Mouse (Mus musculus) lung, embryonic 16.5 days (tissue): ENCODE data around the gene Spats2. TPM values are rescaled to one million over a fixed set of nuclear protein-coding genes. Genes with fewer than 3 reads are reported as not detected.

Experiments used
- ATAC-seq: fragments of 200-750 bp; cut with Nextera tagmentation; 2 replicates; pipeline ENCODE4 v1.8.0; 2017; ENCODE audit warnings: low read depth, mild to moderate bottlenecking, moderate library complexity
- H3K27ac ChIP-seq: fragments of 300-500 bp; sonication (generic); 2 replicates; pipeline ENCODE4 v1.5.1; 2014; ENCODE audit warnings: mild to moderate bottlenecking, control low read depth, low read length
- H3K27me3 ChIP-seq: fragments of 300-500 bp; sonication (generic); 2 replicates; pipeline ENCODE4 v1.6.1; 2014; ENCODE audit warnings: low read depth, low read length, mixed read lengths; ENCODE audit not compliant: control insufficient read depth, insufficient read depth
- H3K36me3 ChIP-seq: fragments of 300-500 bp; sonication (generic); 2 replicates; pipeline ENCODE4 v1.6.1; 2014; ENCODE audit warnings: low read length; ENCODE audit not compliant: control insufficient read depth, insufficient read depth
- H3K4me1 ChIP-seq: fragments of 300-500 bp; sonication (generic); replicated peaks from 2 replicates; pipeline ENCODE4 v1.6.1; 2014; ENCODE audit warnings: low read length, mixed read lengths; ENCODE audit not compliant: control insufficient read depth, insufficient read depth
- H3K4me2 ChIP-seq: fragments of 300-500 bp; sonication (generic); 2 replicates; pipeline ENCODE4 v1.6.1; 2014; ENCODE audit warnings: low read depth, low read length, control low read depth
- H3K4me3 ChIP-seq: fragments of 300-500 bp; sonication (generic); 2 replicates; pipeline ENCODE4 v1.5.1; 2014; ENCODE audit warnings: mild to moderate bottlenecking, low read length, control low read depth
- H3K9ac ChIP-seq: fragments of 300-500 bp; sonication (generic); 2 replicates; pipeline ENCODE4 v1.6.1; 2014; ENCODE audit warnings: low read length, control low read depth
- H3K9me3 ChIP-seq: fragments of 300-500 bp; sonication (generic); 2 replicates; pipeline ENCODE4 v1.6.1; 2016; ENCODE audit warnings: low read length; ENCODE audit not compliant: control insufficient read depth
- WGBS: fragments of 180-500 bp; shearing (Covaris S2); extraction: QIAGEN DNeasy Blood & Tissue Kit; methylation state at CpG from one replicate; pipeline ENCODE4 v1.1.7; 2014; 5-methylcytosine and 5-hydroxymethylcytosine counted together
- polyA plus RNA-seq: library from polyadenylated mRNA; unstranded; fragments of >200 nt; fragmentation: Nextera tagmentation; extraction: Ambion mirVana; gene quantifications from 2 replicates; pipeline ENCODE4 v1.2.1, GENCODE M21; 2015

Spats2 gene
- polyA plus RNA-seq, 1 experiment from 2014 or later, result 30.1 TPM

DNA sequence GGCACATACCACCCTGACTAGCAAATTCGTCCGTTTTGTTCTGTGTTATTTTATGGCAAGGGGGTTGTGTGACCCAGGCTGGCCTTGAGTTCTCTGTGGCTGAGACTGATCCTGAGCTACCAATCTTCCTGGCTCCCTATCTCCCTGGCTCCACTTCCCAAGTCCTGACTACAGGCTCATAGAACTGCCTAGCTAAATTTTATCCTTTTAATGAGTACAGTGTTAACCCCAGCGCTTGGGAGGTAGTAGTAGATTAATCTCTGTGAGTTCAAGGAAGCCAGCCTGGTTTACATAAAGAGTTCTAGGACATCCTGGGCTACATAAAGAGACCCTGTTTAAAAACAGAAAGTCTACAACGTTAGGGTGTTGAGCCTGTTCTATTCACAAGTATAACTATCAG lies 13.9 kb upstream of the Spats2 start:
- no peaks in the 10 kb centered on the region for H3K9me3 ChIP-seq
- H3K27me3 ChIP-seq, result no peaks in the 10 kb centered on the region
- H3K27ac ChIP-seq, result no peak overlapping the region
- 54% methylated on average over 4 of the region's 4 CpGs for WGBS
- 0 out of 2 replicates have a peak, but pooled peaks cover 3% of the 10 kb centered on the region for H3K4me1 ChIP-seq
- H3K4me2 ChIP-seq, result no peak overlapping the region
- no peaks in the 10 kb centered on the region for H3K36me3 ChIP-seq
- H3K9ac ChIP-seq, result no peak overlapping the region
- ATAC-seq, result no peak
- no peak overlapping the region for H3K4me3 ChIP-seq

DNA sequence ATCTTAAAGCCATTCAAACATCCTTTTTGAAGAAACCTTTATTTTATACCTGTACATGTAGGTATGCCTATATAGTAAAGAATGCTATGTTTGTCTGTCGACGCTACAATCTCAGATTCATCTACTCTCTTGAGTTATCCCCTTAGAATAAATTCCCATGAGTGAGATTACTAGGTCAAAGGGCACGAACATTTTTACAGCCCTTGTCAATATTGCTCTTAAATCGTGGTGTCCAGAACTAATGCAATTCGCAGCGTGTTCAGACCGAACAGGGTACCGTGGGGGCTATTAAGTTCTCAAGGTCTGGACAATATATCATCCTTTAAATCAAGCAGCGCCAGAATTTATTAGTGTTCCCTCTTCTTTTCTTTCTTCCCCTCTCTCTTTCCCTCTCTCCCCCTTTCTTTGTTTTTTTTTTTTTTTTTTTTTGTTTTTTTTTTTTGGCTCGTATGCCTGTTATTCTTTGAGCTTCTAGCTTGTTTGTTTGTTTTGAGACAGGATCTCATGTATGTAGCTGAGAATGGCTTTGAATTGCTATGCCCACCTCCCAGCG lies 12.8 kb upstream of the Spats2 start:
- Histone ChIP-seq H3K9ac (no peak overlapping the region), H3K4me2 (peak overlapping the region; percentile 18; the same call in 1 of the 2 replicates), H3K36me3 (no peaks in the 10 kb centered on the region), H3K4me1 (0 out of 2 replicates have a peak, but pooled peaks cover 3% of the 10 kb centered on the region), H3K27ac (no peak overlapping the region), H3K9me3 (no peaks in the 10 kb centered on the region), H3K4me3 (no peak overlapping the region), H3K27me3 (no peaks in the 10 kb centered on the region)
- WGBS, result 61% methylated on average over 11 of the region's 11 CpGs
- ATAC-seq, result no peak

DNA sequence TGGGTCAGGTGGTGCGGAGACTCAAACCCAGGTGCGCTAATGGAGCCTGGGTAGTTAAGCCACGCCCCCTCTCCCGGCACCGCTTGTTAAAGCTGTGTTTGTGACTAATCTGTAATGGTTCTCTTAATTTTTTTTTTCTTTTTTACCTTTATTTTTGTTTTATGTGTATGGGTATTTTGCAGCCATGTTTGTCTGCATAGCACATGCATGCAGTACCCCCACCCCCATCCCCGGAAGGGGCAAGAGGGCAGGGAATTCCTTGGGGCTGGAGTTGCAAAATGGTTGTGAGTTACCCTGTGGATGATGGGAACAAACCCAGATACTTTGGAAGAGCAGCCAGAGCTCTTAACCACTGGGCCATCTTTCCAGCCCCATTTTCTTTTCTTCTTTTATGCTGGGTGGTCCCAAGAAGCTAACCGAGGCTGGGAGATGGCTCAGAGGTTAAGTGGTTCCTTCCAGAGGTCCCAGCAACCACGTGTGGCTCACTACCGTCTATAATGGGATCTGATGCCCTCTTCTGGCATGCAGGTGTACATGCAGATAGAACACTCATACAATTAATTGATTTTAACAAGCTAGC lies 12.2 kb upstream of the Spats2 start:
- Histone ChIP-seq H3K27ac (no peak overlapping the region), H3K4me3 (no peak overlapping the region), H3K9ac (no peak overlapping the region), H3K4me2 (peak overlapping the region; percentile 18; the same call in 1 of the 2 replicates), H3K9me3 (no peaks in the 10 kb centered on the region), H3K36me3 (no peaks in the 10 kb centered on the region), H3K27me3 (no peaks in the 10 kb centered on the region), H3K4me1 (0 out of 2 replicates have a peak, but pooled peaks cover 3% of the 10 kb centered on the region)
- 6% methylated on average over 9 of the region's 9 CpGs for WGBS
- ATAC-seq, result peak; percentile 54; the same call in 1 of the 2 replicates

DNA sequence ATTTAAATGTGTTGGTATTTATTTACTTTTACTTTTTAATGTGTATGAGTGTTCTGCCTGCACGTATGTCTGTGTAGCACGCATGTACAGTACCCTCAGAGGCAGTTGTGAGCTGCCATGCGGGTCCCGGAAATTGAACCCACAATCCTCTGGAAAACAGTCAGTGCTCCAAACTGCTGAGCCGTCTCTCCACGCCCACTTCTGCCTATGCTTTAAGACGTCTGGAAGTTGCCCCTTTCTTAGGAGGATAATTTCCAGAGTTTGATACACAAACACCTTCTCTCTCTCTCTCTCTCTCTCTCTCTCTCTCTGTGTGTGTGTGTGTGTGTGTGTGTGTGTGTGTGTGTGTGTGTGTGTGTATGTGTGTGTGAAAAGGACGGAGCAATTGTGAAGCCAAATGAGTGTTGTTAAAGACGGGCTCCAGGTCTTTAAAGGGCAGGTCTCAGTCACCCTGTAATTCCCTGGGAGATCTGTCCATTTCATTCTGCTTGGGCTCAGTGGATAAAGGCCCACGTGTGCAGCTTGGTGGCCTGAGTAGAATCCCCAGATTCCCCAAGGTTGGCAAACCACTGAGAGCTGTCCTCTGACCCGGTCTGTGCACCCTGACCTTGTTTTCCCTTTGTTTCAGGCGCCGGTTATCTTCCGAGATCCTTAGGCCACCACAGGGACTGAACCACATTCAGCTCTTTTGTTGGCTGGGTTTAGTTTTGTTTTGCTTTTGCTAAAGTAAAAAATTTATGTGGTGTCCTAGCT lies 11.2 kb upstream of the Spats2 start:
- 45% methylated on average over 14 of the region's 14 CpGs for WGBS
- 0 out of 2 replicates have a peak, but pooled peaks cover 3% of the 10 kb centered on the region for H3K4me1 ChIP-seq
- no peak overlapping the region for H3K9ac ChIP-seq
- no peaks in the 10 kb centered on the region for H3K9me3 ChIP-seq
- H3K27ac ChIP-seq, result no peak overlapping the region
- no peak for ATAC-seq
- H3K4me3 ChIP-seq, result no peak overlapping the region
- no peak overlapping the region for H3K4me2 ChIP-seq
- H3K27me3 ChIP-seq, result no peaks in the 10 kb centered on the region
- H3K36me3 ChIP-seq, result no peaks in the 10 kb centered on the region

DNA sequence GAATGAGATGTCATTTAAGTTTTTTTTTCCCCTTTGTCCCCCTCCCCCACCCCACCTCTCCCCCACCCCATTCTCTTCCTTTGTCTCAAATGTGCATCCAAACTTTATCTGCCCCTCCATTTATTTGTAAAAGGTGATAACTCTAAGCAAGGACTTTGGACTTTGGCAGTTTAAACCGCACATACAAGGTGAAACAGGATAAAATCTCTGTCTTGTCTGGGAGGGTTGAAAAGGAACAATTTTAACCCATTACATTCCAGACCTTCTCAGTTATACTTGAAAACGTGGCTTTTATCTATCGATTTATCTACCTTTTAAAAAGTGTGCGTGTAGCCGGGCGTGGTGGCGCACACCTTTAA lies 10.7 kb upstream of the Spats2 start:
- no peak for ATAC-seq
- H3K27me3 ChIP-seq, result no peaks in the 10 kb centered on the region
- no peak overlapping the region for H3K27ac ChIP-seq
- no peak overlapping the region for H3K4me3 ChIP-seq
- no peak overlapping the region for H3K4me2 ChIP-seq
- H3K9ac ChIP-seq, result no peak overlapping the region
- H3K36me3 ChIP-seq, result no peaks in the 10 kb centered on the region
- 0 out of 2 replicates have a peak, but pooled peaks cover 3% of the 10 kb centered on the region for H3K4me1 ChIP-seq
- no peaks in the 10 kb centered on the region for H3K9me3 ChIP-seq
- 73% methylated on average over 7 of the region's 7 CpGs for WGBS

DNA sequence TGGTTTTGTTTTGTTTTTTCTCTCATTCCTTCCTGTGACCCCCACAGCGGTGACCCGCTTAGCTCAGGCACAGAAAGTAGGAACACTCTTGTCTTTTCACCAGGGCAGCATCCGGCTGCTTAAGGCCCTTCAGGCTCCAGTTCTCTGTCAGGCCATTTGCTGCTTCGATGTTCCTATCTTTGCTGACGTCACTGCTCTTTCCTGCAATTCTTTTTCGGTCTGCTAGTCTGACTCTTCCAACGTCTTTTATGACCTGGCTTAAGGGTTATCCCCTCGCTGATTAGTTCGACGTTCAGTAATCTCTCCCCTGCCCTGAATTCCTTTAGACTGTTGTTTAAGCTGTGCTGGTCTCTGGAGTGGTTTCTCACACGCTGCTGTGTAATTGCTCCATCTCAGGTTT lies 9.2 kb upstream of the Spats2 start:
- 0 out of 2 replicates have a peak, but pooled peaks cover 3% of the 10 kb centered on the region for H3K4me1 ChIP-seq
- no peak overlapping the region for H3K4me2 ChIP-seq
- ATAC-seq, result no peak
- WGBS, result 38% methylated on average over 11 of the region's 11 CpGs
- no peaks in the 10 kb centered on the region for H3K9me3 ChIP-seq
- H3K4me3 ChIP-seq, result no peak overlapping the region
- H3K36me3 ChIP-seq, result no peaks in the 10 kb centered on the region
- H3K27ac ChIP-seq, result no peak overlapping the region
- H3K27me3 ChIP-seq, result no peaks in the 10 kb centered on the region
- H3K9ac ChIP-seq, result no peak overlapping the region

DNA sequence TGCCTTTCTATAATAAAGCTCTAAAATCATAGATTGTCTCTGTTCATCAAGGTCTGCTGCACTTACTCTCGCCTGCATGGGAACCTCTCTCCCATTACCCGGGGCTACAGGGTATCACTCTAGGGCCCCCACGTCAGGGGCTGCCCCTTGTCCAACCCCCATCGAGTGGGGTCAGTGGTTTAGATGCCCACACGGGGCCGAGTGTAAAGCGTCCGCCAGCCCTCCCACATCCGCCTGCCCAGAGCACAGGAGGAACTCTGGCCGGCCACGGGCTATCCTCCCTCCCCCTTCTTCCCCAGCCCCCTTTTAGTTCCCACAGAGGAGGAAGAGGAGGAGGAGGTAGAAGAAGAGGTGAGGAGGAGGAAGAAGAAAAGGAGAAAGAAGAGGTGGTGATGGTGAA lies 4.9 kb upstream of the Spats2 start:
- H3K9ac ChIP-seq, result no peak overlapping the region; the same call in 1 of the 2 replicates
- no peak overlapping the region for H3K4me3 ChIP-seq
- H3K27me3 ChIP-seq, result no peaks in the 10 kb centered on the region
- no peaks in the 10 kb centered on the region for H3K9me3 ChIP-seq
- no peak overlapping the region for H3K4me2 ChIP-seq
- peaks cover 5% of the 10 kb centered on the region for H3K4me1 ChIP-seq
- no peak overlapping the region for H3K27ac ChIP-seq
- ATAC-seq, result no peak
- 8% methylated on average over 11 of the region's 11 CpGs for WGBS
- H3K36me3 ChIP-seq, result no peaks in the 10 kb centered on the region

DNA sequence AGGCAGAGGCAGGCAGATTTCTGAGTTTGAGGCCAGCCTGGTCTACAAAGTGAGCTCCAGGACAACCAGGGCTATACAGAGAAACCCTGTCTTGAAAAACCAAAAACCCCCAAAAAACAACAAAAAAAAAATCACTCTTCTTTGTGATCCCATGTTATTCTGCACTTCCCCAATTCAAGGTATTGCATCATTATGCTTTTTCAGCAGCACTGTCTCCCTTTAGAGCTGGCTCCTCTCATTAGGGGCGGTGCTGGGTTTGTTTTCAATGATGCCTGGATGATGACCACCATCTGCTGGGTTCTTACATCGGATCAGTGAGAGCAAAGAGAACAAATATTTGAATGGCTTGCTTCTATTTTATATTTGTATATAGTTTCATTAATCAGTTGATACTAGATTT lies 3.1 kb upstream of the Spats2 start:
- Histone ChIP-seq H3K9me3 (no peaks in the 10 kb centered on the region), H3K4me1 (peaks cover 5% of the 10 kb centered on the region), H3K27ac (no peak overlapping the region), H3K4me3 (no peak overlapping the region), H3K9ac (no peak overlapping the region), H3K4me2 (no peak overlapping the region), H3K27me3 (no peaks in the 10 kb centered on the region), H3K36me3 (no peaks in the 10 kb centered on the region)
- no peak for ATAC-seq
- 55% methylated on average over 2 of the region's 2 CpGs for WGBS

DNA sequence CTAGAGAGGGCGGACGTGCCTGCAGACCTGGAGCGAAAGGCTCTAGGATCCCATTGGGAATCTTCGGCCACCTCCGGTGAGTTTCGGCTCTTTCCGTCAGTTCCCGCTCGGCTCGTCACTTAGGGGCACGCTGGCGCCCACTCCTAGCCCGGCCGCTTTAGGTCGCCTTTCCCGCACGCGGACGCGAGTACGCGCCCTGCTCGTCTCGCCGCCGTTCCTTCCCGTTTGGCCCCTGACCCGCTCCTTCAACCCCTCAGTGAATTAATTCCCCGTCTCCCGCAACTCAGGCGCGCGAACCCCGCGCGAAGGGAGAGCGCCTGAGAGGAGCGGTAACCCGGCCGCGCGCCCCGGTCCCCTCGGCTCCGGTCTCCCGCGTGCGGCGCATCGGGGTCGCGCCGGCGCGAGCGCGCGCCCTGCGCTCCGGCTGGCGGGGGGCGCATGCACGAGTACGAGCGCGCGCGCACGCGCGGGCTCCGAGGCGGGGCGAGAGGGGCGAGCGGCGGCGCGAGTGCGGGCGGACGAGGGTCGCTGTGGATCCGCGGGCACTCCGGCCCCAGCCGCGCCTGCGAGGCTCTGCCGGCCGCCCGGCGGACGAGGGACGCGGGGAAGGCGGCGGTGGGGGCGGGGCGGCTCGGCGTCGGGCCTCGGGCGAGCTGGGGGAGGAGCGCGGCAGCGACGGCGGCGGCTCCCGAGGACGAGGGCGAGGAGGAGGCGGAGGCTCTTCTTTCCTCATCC lies 532 bp downstream of the Spats2 start:
- Histone ChIP-seq H3K4me1 (peaks cover 21% of the 10 kb centered on the region), H3K9ac (peak overlapping the region; percentile 97), H3K4me3 (peak overlapping the region; percentile 81), H3K9me3 (no peaks in the 10 kb centered on the region), H3K27ac (peak overlapping the region; percentile 92), H3K4me2 (peak overlapping the region; percentile 85), H3K36me3 (no peaks in the 10 kb centered on the region), H3K27me3 (no peaks in the 10 kb centered on the region)
- 0% methylated on average over 84 of the region's 115 CpGs for WGBS
- peak; percentile 93 for ATAC-seq
